Mouse (Mus musculus): ENCODE results near the gene Srrm4.

Srrm4 gene

DNA sequence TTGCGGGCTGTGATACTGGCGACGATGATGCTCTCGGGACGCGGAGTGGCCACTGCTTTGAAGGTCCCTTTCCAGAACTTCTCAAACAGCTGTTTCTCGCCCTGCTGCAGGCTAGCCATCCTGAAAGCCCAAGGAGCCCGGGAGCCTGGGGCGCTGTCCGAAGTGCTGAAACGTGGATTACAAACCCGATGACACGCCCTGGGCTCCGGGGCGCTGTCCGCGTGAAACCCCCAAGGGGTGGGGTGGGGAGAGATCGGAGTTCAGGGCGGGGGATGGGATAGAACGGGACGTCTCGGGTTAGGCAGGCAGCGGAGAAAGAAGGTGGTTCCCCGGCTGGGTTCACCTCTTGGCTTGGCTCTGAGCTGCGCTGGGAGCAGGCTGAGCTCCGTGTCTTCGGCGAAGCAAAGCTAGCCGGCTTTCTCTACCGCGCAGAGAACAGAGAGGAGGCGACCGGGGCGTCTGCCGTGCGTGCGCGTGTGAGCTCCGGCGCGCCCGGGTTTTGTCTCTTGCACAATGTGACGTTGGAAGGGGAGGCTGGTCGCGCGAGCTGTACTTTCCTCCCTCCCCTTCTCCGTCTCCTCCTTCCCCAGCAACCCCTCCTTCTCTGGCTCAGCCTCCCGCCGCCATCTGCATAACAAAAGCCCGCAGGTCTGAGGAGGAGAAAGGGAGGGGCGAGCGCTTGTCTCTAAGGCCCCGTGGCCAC, at the start of gene Srrm4:
Gene Srrm4, minus strand, starts transcription at position 472 of the 703 bp plus-strand sequence.
- DNase-seq (ENCODE audit: low spot score in 2 of 2), result peak; percentile 85 to 89

DNA sequence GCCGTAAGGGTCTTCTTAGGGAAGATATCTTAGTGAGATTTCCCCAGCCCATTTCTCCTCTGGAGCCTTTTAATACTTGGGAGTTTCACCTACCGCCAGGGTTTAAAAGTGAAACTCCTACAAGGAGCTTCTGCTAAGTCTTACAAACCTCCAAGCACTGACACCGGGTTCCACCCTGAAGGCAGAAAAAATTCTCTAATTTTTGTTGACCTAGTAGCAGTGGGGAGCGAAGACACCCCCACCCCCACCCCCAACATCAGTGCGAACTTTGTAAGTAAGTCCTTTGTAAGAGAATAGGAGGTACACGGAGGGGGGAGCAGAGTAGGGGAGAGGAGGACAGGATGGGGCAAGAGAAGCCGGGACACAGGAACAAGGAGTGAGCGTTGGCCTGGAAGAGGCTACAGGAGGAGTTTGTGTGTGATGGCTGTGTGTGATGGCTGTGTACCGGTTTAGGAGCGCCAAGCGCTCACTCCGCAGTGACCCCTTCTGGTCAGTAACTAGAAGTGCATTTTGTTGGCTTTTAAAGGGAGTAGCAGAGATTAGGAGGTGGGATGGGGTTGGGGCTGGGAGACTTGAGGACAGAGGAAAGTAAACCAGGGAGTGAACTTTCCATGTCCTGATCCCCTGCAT, 1.3 kb upstream of the Srrm4 start:
- peak in 1 of 2 experiments; percentile 27 for DNase-seq (ENCODE audit: low spot score in 2 of 2)

DNA sequence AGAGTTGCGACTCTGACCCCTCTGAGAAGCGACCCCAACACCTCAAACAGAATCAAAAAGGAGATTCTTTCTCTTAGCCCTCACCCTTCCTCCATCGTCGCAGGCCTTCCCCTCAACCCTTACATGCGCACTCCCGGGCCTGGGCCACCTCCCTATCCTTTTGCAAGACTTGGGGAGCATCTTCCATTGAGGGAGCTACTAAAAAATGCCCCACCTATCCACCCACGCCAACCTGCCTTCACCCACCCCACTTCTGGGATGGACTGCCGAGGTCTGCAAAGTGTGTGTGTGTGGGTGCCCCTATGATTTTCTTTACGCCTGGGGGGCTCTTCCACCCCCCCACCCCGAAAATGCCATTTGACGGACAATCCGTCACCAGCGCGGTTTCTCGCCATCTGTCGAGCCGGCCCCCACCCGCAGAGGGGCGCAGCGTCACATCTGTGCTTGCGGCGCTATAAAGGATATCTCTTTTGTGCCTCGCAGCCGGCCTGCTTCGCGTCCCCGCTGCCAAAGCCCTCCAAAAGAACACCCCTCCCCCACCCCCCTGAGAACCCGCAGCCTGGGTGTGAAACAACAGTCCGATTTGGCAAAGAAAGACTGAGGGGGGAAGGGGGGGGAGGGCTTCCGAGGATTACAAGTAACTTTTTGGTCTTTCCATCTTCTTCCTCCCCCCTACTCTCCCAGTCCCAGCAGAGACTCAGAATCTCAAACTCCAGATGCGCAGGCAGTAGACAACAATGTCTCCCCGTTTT, 608 bp upstream of the Srrm4 start:
- peak in 1 of 2 experiments; percentile 29 for DNase-seq (ENCODE audit: low spot score in 2 of 2)

DNA sequence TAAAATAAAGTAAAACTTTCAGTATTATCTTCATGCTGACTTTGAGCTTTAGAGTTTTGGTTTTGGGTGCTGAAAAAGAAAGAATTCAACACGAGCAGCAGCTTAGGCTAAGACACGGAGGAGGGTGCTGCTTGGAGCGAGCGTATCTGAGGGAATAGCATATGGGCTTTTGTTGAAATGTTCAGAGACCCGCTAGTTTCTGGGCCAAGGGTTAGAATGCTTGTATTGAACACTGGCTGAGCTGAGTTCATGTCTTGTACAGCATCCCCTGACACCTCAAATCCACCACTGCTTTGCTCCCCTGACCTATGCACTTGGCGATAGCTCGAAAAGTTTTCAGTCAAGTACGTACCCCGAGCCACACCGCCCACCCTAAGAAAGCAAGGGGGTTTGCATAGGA, 919 bp downstream of the Srrm4 start:
- DNase-seq (ENCODE audit: low spot score in 2 of 2), result no peak

DNA sequence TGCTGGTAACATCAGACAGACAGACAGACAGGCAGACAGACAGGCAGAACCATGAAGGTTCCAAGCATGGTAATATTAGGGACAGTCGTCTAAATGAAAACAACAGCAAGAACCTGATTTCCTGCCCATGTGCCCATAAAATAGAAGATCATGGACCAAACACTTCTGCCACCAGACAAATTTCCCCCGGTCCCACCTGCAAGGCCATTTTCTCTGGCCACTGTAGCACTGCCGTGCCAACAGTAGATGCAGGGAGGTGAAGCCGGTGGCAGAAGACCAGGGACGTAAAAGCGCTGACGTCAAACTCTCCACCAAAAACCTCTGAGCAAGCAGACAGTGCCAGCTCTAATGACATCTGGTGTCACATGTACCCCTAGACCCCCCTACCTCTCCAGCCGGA, 2.0 kb downstream of the Srrm4 start:
- no peak for DNase-seq (ENCODE audit: low spot score in 2 of 2)

DNA sequence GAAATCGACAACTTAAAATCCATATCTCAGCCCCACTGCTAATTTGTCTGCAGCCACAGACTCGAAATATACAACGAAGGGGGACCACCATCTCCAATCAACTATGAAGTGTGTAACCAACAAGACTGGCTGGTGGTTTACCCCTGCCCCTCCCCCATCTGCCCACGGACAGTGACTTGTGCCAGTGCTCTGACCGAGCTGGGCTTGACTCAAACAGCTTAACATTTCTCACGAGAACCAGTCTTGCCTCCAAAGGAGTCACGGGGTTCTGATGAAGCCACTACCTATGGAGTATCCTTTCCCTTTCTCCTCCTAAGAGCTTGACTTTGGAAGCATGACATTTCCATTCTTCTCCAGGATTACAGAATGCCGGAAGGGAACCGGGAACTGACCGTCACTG, 2.8 kb downstream of the Srrm4 start:
- DNase-seq (ENCODE audit: low spot score in 2 of 2), result no peak

DNA sequence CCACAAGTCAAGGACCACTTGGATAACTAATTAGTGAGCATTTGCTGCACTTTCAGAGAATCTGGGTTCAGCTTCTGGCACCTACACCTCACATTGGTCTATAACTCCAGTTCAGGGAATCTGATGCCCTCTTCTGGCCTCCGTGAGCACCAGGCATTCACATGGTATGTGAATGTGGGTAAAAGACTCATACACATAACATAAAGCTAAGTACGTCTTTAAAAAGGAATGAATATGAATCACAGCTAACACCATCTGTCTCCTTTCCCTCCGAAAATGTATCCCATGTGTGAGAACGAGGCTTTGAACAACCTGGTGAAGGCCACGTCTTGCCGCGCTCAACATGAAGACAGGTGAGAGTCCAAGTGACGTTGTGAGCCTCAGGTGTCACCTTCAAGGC, 12.1 kb downstream of the Srrm4 start:
- DNase-seq (ENCODE audit: low spot score in 2 of 2), result no peak

DNA sequence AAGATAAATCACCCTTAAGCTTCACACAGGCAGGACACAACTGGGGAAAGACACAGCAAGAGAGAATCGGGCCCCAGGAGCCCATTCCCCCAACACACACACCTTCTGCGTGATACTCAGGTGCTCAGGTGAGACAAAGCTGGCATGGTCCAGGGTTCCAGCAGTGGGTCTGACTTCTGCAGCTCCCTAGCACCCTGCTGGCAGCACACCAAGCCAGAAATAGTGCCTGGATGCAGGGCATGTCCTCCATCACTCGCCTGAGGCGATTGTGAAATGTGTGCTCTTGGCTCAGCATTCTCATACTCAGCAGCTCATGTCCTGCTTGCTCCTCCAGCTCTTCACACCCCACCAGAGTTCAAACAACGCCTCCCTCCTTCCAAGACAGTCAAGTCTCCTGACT, 14.5 kb downstream of the Srrm4 start:
- no peak for DNase-seq (ENCODE audit: low spot score in 2 of 2)

DNA sequence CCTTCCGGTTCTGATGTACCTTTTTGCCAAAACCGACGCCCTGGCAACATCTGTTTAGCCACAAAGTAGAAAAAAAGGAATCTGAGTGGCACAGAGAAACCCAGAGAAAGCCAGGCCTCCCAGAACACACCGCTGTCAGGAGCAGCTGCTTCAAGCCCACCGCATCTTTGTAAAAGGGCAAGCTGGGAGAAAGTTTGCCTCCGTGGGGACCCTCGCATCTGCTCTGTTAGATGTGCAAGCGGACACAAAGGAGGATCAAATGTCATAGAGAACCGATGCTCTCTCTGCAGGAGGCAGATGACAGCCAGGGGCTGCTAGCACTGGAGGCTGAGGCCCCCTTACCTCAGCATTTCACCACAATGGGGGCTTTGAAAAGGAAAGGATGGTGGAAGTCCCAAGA, 18.3 kb downstream of the Srrm4 start:
- no peak for DNase-seq (ENCODE audit: low spot score in 2 of 2)

DNA sequence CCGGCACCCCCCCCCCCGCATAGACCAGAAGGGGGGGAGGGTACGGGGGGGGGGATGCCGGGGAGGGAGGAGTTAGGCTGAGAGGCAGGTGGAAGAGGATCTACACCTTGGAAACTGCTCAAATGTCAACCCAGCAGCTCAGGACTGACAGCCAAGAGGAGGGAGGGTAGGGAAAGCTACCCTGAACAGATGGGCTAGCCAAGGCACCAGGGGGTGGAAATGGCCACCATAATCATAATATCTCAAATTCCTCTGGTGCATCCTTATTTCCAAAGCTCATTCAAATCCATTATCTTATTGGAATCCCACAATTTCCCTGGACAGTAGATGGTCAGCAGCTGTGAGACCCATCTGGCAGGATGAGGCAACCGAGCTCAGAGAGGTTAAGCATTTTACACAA, 19.7 kb downstream of the Srrm4 start:
- DNase-seq (ENCODE audit: low spot score in 2 of 2), result no peak

DNA sequence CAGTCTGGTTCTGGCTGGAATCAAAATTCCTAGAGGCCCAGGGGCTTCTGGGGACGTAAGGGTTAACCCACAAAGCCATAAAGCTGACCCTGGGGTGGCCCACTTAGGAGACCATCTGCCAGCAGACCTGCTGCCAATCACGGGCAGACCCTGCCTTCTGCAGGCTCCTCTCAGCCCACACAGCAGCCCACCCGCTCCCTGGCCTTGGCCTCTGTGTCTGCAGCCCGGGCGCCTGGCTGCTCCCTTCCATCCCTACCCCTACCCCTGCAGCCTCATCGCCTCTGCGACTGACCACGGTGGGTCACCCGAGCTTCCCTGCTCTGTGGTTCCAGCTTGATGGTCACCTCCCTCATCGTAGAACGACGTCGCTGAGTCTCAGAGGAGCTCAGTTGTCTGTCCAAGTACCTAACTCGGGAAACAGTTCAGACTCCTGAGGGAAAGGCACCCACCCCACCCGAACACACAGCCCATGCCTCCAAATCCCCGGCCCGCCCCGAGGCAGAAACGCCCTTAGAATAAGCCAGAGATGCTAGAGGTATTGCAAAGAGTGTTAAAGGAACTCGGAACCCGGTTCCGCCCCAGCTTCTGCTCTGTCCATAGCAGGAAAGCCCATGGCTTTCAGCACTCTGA, 20.3 kb downstream of the Srrm4 start:
- DNase-seq (ENCODE audit: low spot score in 2 of 2), result no peak

DNA sequence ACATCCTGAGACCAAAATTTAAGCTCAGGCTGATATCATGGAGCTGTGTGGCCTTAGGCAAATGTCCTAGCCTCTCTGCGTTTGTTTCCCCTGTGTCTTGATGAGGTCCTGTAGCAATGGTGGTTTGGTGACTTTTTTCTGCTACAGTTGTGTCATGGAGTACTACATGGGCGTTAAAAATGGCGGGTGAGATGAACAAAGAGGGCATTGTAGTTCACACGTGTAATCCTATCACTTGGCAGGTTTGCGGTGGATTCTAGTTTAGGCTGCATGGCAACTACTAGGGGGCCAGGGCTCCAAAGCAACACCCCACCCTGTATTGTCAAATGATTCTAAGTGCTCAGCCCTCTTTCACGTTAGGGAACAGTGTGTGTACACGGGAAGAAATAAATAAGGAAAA, 21.1 kb downstream of the Srrm4 start:
- no peak for DNase-seq (ENCODE audit: low spot score in 2 of 2)

DNA sequence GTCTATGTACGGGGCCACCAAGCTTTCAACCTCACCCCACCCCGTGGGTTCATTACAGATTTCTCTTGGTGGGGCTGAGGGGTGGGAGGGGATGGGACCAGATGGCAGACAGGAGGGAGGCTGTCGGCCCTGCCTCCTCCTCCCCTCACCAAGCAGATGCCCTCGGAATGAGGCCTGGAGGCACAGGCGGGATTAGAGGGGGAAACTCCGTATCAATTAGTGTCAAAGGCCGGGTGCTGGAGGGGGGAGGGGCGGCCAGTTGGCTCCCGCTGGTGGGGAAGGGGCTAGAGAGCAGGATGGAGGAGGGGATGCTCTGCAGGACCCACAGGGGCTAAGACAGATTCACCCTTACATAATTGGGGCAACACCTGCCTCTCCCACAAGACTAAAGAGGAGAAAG, 22.0 kb downstream of the Srrm4 start:
- DNase-seq (ENCODE audit: low spot score in 2 of 2), result no peak

DNA sequence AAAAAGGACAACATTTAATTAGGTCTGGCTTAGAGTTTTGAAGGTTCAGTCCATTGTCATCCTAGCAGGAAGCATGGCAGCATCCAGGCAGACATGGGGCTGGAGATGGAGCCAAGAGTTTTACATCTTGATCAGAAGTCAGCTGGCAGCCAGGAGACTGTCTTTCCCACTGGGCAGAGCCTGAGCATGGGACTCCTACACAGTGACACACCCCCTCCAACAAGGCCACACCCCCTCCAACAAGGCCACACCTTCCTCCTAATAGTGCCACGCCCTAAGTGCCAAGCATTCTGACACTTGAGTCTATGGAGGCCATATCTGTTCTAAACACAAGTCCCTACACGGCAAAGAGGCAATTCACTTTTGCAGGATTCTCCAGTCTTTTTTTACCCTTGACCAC, 23.6 kb downstream of the Srrm4 start:
- DNase-seq (ENCODE audit: low spot score in 2 of 2), result no peak

DNA sequence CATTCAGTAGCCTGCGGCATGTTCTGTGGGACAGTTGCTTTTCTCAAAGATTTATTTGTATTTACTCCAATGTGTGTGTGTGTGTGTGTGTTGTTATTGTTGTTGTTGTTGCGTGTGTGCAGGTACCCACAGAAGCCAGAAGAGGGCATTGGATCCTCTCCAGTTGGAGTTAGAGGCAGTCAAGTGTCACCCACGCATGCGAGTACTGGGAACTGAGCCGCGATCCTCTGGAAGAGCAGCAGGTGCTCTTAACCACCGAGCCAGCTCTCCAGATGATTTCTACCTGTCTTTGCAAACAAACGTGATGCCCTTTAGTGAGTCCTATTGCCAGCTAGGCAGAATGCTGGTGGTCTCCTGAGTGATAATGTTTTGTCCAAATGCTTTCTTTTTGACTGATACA, 24.3 kb downstream of the Srrm4 start:
- no peak for DNase-seq (ENCODE audit: low spot score in 2 of 2)

DNA sequence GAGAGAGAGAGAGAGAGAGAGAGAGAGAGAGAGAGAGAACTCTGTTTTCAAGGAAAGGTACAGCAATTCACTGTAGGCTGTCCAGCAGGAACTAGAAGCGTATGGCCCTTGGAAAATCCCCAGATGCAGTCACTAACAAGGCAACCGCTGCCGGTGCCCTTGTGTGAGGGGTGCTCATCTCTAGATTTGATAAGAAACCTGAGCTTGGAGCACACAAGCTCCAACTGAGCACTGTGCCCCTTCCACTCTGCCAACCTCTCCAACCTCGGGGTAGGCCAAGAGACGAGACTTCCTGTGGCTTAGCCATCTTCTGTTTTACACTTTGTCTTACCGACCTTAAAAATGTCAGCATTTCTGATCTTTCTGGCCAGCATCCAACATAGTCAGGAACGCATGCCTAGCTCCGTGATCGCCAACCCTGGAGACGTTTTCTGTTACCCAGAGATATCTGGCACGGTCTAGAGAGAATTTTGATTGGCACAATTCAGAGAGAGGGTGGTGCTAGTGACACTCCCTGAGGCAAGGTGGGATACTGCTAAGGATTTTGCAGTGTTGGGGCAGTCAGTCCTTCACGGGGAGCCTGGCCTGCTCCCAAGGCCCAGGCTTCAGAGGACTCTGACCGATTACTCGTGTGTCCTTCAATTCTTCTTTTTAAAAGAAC, 25.1 kb downstream of the Srrm4 start:
- no peak for DNase-seq (ENCODE audit: low spot score in 2 of 2)

DNA sequence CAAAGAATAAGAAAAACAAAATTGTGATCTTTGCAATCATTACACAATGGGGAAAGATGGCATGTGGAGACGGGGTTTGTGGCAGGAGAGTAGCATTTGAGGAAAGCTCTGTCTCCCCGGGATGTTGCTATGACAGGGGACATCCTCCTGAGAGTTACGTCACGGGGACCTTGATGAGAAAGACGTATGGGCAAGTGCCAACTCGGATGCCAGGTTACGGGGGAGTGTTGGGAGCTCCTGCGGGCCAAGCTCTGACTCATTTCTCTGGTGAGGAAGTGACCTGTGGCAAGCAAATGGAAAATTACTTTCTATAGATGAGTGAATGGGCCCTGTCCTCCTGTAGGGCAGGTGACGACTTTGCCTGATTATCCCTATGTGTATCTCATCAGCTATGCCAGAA, 26.0 kb downstream of the Srrm4 start:
- DNase-seq (ENCODE audit: low spot score in 2 of 2), result no peak

DNA sequence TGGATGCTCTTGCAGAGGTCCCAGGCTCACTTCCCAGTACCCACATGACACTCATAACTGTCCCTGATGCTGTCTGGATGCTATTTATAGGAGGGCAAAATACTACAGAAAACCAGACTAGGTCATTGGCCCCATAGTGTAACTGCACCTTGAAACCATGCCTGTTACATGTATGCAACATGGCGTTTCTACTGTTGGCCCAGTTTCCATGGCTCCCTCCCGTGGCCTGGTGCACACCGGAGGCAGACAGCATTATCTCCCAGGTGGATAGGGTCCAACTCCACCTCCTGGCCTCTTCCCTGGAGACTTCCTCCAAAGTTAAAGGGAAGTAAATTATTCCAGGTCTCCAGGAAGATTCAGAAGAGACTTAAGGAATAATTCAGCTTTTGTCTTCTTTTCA, 27.2 kb downstream of the Srrm4 start:
- no peak for DNase-seq (ENCODE audit: low spot score in 2 of 2)

DNA sequence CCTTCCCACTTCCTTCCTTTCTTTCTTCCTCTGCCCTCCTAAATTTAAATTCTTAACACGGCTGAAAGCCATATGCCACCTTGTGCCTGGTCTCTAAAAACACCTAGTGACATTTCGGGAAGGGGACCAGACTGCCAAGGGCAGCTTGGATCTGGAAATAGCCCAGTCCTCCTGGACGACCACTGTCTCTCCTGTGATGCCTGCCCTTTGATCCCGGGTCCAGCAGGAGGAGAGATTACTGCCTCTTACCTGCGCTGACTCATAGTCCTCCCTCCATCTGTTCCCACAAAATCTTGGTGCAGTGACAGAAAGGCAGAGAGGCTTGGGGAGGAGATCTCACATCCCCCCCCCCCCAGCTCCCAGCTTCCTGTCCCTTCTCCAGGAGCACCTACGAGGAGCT, 27.9 kb downstream of the Srrm4 start:
- DNase-seq (ENCODE audit: low spot score in 2 of 2), result no peak

DNA sequence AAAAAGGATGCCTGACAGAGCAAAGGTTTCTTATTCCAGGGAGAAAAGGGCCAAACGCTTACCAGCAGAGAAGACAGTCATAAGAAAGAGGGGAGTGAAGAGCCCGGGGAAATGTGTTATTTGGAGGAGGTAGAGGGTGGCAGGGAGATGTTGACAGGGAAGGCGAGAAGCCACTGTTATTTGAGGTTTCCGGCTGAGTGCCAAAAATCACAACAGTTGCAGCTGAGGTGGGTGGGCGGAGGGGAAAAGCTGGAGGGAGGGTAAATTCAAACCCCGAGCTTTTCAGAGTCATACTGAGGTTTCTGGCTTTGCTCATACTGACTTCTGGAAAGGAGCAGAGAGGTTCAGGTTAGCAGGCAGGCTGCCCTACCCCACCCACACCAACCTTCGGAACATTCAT, 32.5 kb downstream of the Srrm4 start:
- peak in 1 of 2 experiments; percentile 49 for DNase-seq (ENCODE audit: low spot score in 2 of 2)

DNA sequence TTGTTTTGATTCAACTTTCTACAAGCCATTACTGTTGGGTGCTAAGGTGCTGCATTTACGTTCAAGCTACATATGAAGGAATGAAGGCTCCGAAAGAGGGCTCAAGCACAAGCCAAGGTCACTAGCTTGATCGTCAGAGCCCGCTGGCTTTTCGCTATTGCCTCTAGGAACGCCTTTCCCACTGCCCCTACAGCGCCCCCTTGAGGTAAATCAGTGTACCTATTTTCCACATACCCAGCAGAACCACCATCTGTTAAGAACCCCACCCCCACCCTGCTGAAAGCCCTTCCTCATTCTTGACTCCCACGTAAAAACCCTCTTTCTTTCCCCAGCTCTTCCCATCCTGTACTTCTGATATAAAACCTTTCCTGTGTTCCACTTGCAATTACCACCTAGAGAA, 35.0 kb downstream of the Srrm4 start:
- DNase-seq (ENCODE audit: low spot score in 2 of 2), result no peak

DNA sequence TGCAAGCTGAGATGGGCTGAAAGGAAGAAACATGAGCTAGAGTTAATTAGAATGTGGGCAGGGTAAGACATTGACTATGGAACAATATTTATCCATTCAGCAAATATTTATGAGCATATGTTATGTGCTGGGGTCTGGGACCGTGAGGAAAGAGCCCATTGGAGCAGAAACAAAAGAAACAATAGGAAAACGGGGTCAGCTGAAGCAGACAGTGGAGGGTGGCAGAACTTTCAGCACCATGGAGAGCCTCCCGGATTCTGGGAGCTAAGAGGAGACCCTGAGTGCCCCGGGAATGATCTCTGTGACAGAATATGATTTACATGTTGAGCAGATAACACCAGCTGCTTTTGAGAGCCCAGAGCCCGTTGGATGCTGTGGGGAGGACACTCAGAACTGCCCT, 37.7 kb downstream of the Srrm4 start:
- DNase-seq (ENCODE audit: low spot score in 2 of 2), result no peak
